ENCODE assay signal across 17 mouse cellular contexts in genomic region chr1:105342305-105342704, GRCm38 (mm10).
"Had no signal": no experiment of that assay in that cellular context is flagged by ENCODE, and none has a peak within 500 bp of the region (broad histone marks: within the 10 kb centered on the region; RNA-seq: fewer than 3 reads in every experiment).

No protein-coding gene starts in this region.

- H3K4me3 ChIP-seq: lung, embryonic 15.5 days; midbrain, embryonic 10.5 days; midbrain, embryonic 12.5 days; myocyte; neural tube, embryonic 12.5 days; stomach, embryonic 15.5 days had no signal

- H3K27ac ChIP-seq: lung, embryonic 15.5 days; midbrain, embryonic 10.5 days; midbrain, embryonic 12.5 days; neural tube, embryonic 12.5 days; stomach, embryonic 15.5 days; stomach, postnatal 0 days had no signal

- DNase-seq: liver, postnatal 0 days; lung, adult 2 months; lung, postnatal 4 days; midbrain, embryonic 14.5 days; right cerebral cortex, postnatal 14 days; thymus, adult 2 months; thymus, postnatal 25 days; thymus, postnatal 4 days had no signal

- ATAC-seq: liver, postnatal 0 days; lung, postnatal 0 days; midbrain, embryonic 16.5 days had no signal
